Mouse (Mus musculus) midbrain, embryonic 14.5 days (tissue): ENCODE measurements around the gene Bcas3. TPM values are rescaled to one million over a fixed set of nuclear protein-coding genes. Genes with fewer than 3 reads are reported as not detected.

Source experiments
- ATAC-seq: fragments of 200-750 bp; cut with Nextera tagmentation; 2 replicates; pipeline ENCODE4 v1.8.0; 2017; ENCODE audit warnings: moderate number of reproducible peaks, moderate library complexity; ENCODE audit not compliant: low FRiP score, low TSS enrichment
- DNase-seq: peaks from one replicate; pipeline ENCODE4 v3.0.0-alpha.2; 2015
- H3K27ac ChIP-seq: fragments of 300-500 bp; sonication (generic); replicated peaks from 2 replicates; pipeline ENCODE4 v1.5.1; 2014; ENCODE audit warnings: mild to moderate bottlenecking, low read depth, low read length, moderate library complexity
- H3K27me3 ChIP-seq: fragments of 300-500 bp; sonication (generic); 2 replicates; pipeline ENCODE4 v1.6.1; 2014; ENCODE audit warnings: low read length, control low read depth, mixed read lengths; ENCODE audit not compliant: control insufficient read depth, insufficient read depth
- H3K36me3 ChIP-seq: fragments of 300-500 bp; sonication (generic); 2 replicates; pipeline ENCODE4 v1.6.1; 2014; ENCODE audit warnings: low read length, control low read depth; ENCODE audit not compliant: control insufficient read depth, insufficient read depth
- H3K4me1 ChIP-seq: fragments of 300-500 bp; sonication (generic); 2 replicates; pipeline ENCODE4 v1.6.1; 2014; ENCODE audit warnings: mild to moderate bottlenecking, antibody characterized with exemption, low read length, control low read depth; ENCODE audit not compliant: control insufficient read depth, insufficient read depth
- H3K4me2 ChIP-seq: fragments of 300-500 bp; sonication (generic); 2 replicates; pipeline ENCODE4 v1.6.1; 2014; ENCODE audit warnings: mild to moderate bottlenecking, low read length, moderate library complexity
- H3K4me3 ChIP-seq: fragments of 300-500 bp; sonication (generic); replicated peaks from 2 replicates; pipeline ENCODE4 v1.5.1; 2014; ENCODE audit warnings: low read depth, low read length
- H3K9ac ChIP-seq: fragments of 300-500 bp; sonication (generic); replicated peaks from 2 replicates; pipeline ENCODE4 v1.6.1; 2014; ENCODE audit warnings: mild to moderate bottlenecking, low read length, moderate library complexity
- H3K9me3 ChIP-seq: fragments of 300-500 bp; sonication (generic); 2 replicates; pipeline ENCODE4 v1.6.1; 2016; ENCODE audit warnings: low read length, control low read depth, mixed read lengths; ENCODE audit not compliant: control insufficient read depth
- WGBS: fragments of 180-500 bp; shearing (Covaris S2); extraction: QIAGEN DNeasy Blood & Tissue Kit; methylation state at CpG from one replicate; pipeline ENCODE4 v1.1.7; 2014; 5-methylcytosine and 5-hydroxymethylcytosine counted together
- polyA plus RNA-seq: library from polyadenylated mRNA; unstranded; fragments of >200 nt; fragmentation: Nextera tagmentation; extraction: Ambion mirVana; gene quantifications from 2 replicates; pipeline ENCODE4 v1.2.1, GENCODE M21; 2014

Bcas3 gene
- polyA plus RNA-seq, 1 experiment from 2014 or later = 33.4 TPM

- H3K4me1 ChIP-seq = no peaks in the 10 kb centered on the region
- H3K27me3 ChIP-seq = no peaks in the 10 kb centered on the region
- 60% methylated on average over 3 of the region's 3 CpGs for WGBS
- DNase-seq (no peak), ATAC-seq (no peak)
- no peaks in the 10 kb centered on the region for H3K36me3 ChIP-seq
- no peaks in the 10 kb centered on the region for H3K9me3 ChIP-seq
- H3K4me3 ChIP-seq = no peak overlapping the region
- H3K27ac ChIP-seq = no peak overlapping the region
- no peak overlapping the region for H3K9ac ChIP-seq
- H3K4me2 ChIP-seq = no peak overlapping the region
These were observed 75.3 kb downstream of the Bcas3 start for GRCm38 (mm10) chr11:85428227-85428626.

DNA sequence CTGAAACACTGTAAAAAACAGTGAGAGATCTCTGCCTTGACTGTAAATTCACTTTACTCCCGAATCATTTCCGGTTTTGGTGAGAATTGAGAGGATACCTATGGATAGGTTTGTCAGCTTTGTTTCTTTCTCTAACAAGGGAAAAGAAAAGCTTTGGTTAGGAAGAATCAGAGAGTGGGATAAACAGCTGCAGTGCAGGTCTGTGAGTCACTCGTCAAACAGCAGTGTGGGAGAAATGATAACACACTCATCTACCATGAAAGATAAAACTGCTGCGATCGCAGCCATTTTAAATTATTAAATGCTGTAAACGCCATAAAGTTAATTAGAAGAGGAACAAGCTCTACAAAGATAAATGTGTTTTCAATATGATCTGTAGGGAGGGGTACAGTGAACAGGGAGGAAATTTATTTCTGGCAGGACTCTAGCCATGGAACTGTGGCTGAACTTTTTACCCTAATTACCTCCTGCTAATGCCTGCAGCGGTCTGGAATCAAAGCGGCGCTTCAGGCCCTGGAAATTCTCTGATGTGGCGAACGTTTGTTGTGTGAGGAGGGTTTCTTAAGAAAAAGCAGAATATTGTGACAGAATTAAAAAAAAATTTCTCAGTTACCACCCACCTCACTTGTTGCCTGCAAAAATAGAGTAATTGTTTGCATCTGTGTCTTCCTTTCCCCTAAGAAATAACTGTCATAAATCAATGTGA lies 77.9 kb downstream of the Bcas3 start:
- no peak overlapping the region for H3K9ac ChIP-seq
- no peaks in the 10 kb centered on the region for H3K9me3 ChIP-seq
- H3K4me3 ChIP-seq = no peak overlapping the region
- H3K27ac ChIP-seq = no peak overlapping the region
- DNase-seq (peak; percentile 18), ATAC-seq (no peak)
- H3K36me3 ChIP-seq = no peaks in the 10 kb centered on the region
- no peaks in the 10 kb centered on the region for H3K27me3 ChIP-seq
- WGBS = 76% methylated on average over 11 of the region's 11 CpGs
- H3K4me2 ChIP-seq = no peak overlapping the region
- no peaks in the 10 kb centered on the region for H3K4me1 ChIP-seq

DNA sequence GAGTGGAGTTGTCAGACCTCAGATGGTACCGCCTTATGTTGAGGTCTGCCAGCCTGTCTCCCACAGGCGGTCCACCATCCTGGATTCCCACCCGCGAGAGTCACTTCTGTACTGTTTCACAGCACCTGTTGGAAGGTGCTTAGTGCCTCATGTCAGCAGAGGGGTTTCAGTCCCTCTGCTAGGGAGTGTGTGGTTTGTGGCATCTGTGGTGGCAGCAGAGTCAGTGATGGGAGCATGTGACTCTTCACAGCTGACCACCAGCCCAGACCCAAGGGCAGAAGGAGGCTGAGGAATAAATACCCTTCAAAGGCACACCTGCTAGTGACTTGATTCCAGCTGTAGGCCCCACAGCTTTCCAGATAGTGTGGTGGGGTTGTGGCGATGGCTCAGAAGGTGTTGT lies 94.4 kb downstream of the Bcas3 start:
- no peak overlapping the region for H3K4me3 ChIP-seq
- no peaks in the 10 kb centered on the region for H3K4me1 ChIP-seq
- no peaks in the 10 kb centered on the region for H3K9me3 ChIP-seq
- no peak for DNase-seq
- ATAC-seq = no peak
- no peaks in the 10 kb centered on the region for H3K36me3 ChIP-seq
- no peak overlapping the region for H3K27ac ChIP-seq
- WGBS = 96% methylated on average over 5 of the region's 5 CpGs
- H3K9ac ChIP-seq = no peak overlapping the region
- no peak overlapping the region for H3K4me2 ChIP-seq
- H3K27me3 ChIP-seq = no peaks in the 10 kb centered on the region

- no peaks in the 10 kb centered on the region for H3K36me3 ChIP-seq
- H3K9me3 ChIP-seq = no peaks in the 10 kb centered on the region
- WGBS = 77% methylated on average over 8 of the region's 8 CpGs
- no peak overlapping the region for H3K4me3 ChIP-seq
- ATAC-seq (no peak), DNase-seq (no peak)
- H3K4me1 ChIP-seq = no peaks in the 10 kb centered on the region
- H3K27me3 ChIP-seq = no peaks in the 10 kb centered on the region
- no peak overlapping the region for H3K4me2 ChIP-seq
- H3K9ac ChIP-seq = no peak overlapping the region
- H3K27ac ChIP-seq = no peak overlapping the region
These were observed 100.8 kb downstream of the Bcas3 start for GRCm38 (mm10) chr11:85453598-85454304.

- no peak overlapping the region for H3K4me3 ChIP-seq
- no peaks in the 10 kb centered on the region for H3K9me3 ChIP-seq
- DNase-seq (no peak), ATAC-seq (no peak)
- no peak overlapping the region for H3K9ac ChIP-seq
- H3K4me1 ChIP-seq = no peaks in the 10 kb centered on the region
- no peaks in the 10 kb centered on the region for H3K27me3 ChIP-seq
- WGBS = 94% methylated on average over 5 of the region's 5 CpGs
- no peak overlapping the region for H3K27ac ChIP-seq
- H3K4me2 ChIP-seq = no peak overlapping the region
- H3K36me3 ChIP-seq = no peaks in the 10 kb centered on the region
These were observed 101.3 kb downstream of the Bcas3 start for GRCm38 (mm10) chr11:85454305-85454682.

- Histone ChIP-seq H3K27me3 (peaks cover 35% of the 10 kb centered on the region), H3K27ac (no peak overlapping the region), H3K4me1 (no peaks in the 10 kb centered on the region), H3K4me3 (no peak overlapping the region), H3K36me3 (no peaks in the 10 kb centered on the region), H3K4me2 (no peak overlapping the region), H3K9ac (no peak overlapping the region), H3K9me3 (no peaks in the 10 kb centered on the region)
- ATAC-seq (no peak), DNase-seq (no peak)
- WGBS = 67% methylated on average over 7 of the region's 7 CpGs
These were observed 108.6 kb downstream of the Bcas3 start for GRCm38 (mm10) chr11:85461536-85461935.

DNA sequence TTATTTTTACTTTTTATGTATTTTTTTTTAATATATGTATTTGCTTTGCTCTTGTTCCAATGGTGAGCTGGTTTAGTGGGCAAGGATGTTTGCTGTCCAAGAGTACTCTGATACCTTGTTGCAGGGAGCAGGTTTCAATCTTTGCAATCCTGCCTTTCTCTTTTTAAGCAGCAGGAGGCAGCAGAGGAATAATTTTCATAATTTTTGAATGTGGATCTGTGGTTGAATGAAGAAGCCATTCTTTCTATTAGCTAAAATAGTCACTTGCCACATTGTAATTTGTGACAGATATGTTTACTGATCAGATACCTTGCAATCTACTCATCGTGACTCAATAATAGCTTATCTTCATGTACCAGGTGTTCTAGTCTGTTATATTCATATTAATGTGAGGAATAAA lies 116.6 kb downstream of the Bcas3 start:
- DNase-seq (peak; percentile 79), ATAC-seq (no peak)
- Histone ChIP-seq H3K27ac (no peak overlapping the region), H3K9me3 (no peaks in the 10 kb centered on the region), H3K27me3 (peaks cover 31% of the 10 kb centered on the region), H3K9ac (no peak overlapping the region), H3K36me3 (no peaks in the 10 kb centered on the region), H3K4me1 (0 out of 2 replicates have a peak, but pooled peaks cover 3% of the 10 kb centered on the region), H3K4me3 (no peak overlapping the region), H3K4me2 (no peak overlapping the region)
- WGBS = 75% methylated on average over 1 of the region's 1 CpGs

DNA sequence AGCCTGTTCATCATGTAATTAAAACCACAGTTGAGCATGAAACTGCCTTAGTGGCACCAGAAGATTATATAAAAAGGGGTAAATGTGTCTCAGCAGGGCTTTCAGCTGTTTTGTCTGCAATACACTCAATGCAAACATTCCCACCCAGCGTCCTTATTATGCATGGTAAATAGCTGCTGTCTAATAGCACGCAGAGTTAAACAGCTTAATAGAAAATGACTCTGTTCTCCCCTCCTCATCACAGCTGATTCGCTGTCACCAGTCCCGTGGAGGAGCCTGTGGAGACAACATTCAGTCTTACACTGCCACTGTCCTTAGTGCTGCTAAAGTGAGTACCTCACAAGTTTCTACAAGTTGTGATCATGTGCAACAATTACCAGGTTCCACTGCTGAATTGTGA lies 117.5 kb downstream of the Bcas3 start:
- Histone ChIP-seq H3K27me3 (peaks cover 28% of the 10 kb centered on the region), H3K4me1 (0 out of 2 replicates have a peak, but pooled peaks cover 3% of the 10 kb centered on the region), H3K9ac (no peak overlapping the region), H3K9me3 (no peaks in the 10 kb centered on the region), H3K4me2 (no peak overlapping the region), H3K36me3 (no peaks in the 10 kb centered on the region), H3K27ac (no peak overlapping the region), H3K4me3 (no peak overlapping the region)
- WGBS = 10% methylated on average over 4 of the region's 4 CpGs
- DNase-seq (no peak), ATAC-seq (no peak)

- peak; percentile 58 for DNase-seq
- H3K4me1 ChIP-seq = 0 out of 2 replicates have a peak, but pooled peaks cover 3% of the 10 kb centered on the region
- no peaks in the 10 kb centered on the region for H3K36me3 ChIP-seq
- 19% methylated on average over 12 of the region's 12 CpGs for WGBS
- no peaks in the 10 kb centered on the region for H3K9me3 ChIP-seq
- H3K27me3 ChIP-seq = peaks cover 13% of the 10 kb centered on the region
- H3K4me2 ChIP-seq = no peak overlapping the region
- no peak overlapping the region for H3K4me3 ChIP-seq
- no peak overlapping the region for H3K27ac ChIP-seq
- no peak overlapping the region for H3K9ac ChIP-seq
- ATAC-seq = no peak
These were observed 121.4 kb downstream of the Bcas3 start for GRCm38 (mm10) chr11:85474326-85474725.
